ENCODE assay signal across 8 mouse cellular contexts in genomic region chr13:94710574-94711172, GRCm38 (mm10).
DNase-seq lines count a peak whose midpoint lies in the region; ATAC-seq and TF ChIP-seq lines count a peak whose summit lies in the region.

No protein-coding gene starts in this region.

- H3K4me3 ChIP-seq in kidney, embryonic 16.5 days (ENCODE audit: low read length): peak overlapping the region; percentile 39
- no peak overlapping the region for H3K4me3 ChIP-seq in kidney, adult 2 months (ENCODE audit: insufficient read depth, low read depth, low read length)
- H3K4me3 ChIP-seq in embryonic fibroblast, embryonic 13.5 days (ENCODE audit: insufficient read depth, low read length): peak overlapping the region; percentile 15; the same call in 1 of the 2 replicates
- peak overlapping the region; percentile 30 for H3K4me3 ChIP-seq in limb, embryonic 11.5 days (ENCODE audit: low read depth, low read length)
- H3K4me3 ChIP-seq in neural tube, embryonic 14.5 days (ENCODE audit: low read depth, low read length): 0 out of 2 replicates have a peak overlapping the region, but pooled peaks have one; percentile 8

- H3K27ac ChIP-seq in kidney, embryonic 16.5 days (ENCODE audit: low read length): no peak overlapping the region
- H3K27ac ChIP-seq in kidney, adult 2 months (ENCODE audit: insufficient read depth, low read depth, low read length): no peak overlapping the region
- H3K27ac ChIP-seq in embryonic fibroblast, embryonic 13.5 days (ENCODE audit: insufficient read depth, low read length): no peak overlapping the region
- no peak overlapping the region for H3K27ac ChIP-seq in limb, embryonic 11.5 days (replicated peaks; ENCODE audit: low read depth, low read length)
- H3K27ac ChIP-seq in neural tube, embryonic 14.5 days (ENCODE audit: low read depth, low read length): no peak overlapping the region

- no peak for DNase-seq in kidney, adult 2 months
- DNase-seq in limb, embryonic 11.5 days (ENCODE audit: low spot score): peak; percentile 65
- no peak for DNase-seq in cerebellum, postnatal 36 days
- DNase-seq in urinary bladder, adult 2 months (ENCODE audit: low spot score): no peak
- no peak for DNase-seq in layer of hippocampus, adult 11-12 months (ENCODE audit: low spot score)

- peak overlapping the region; percentile 53 for H3K4me2 ChIP-seq in kidney, embryonic 16.5 days (replicated peaks; ENCODE audit: low read depth, low read length)
- peak overlapping the region; percentile 70 for H3K4me2 ChIP-seq in limb, embryonic 11.5 days (ENCODE audit: low read depth, severe bottlenecking)
- H3K4me2 ChIP-seq in neural tube, embryonic 14.5 days (ENCODE audit: low read depth, low read length): peak overlapping the region; percentile 35

- no peaks in the 10 kb centered on the region for H3K36me3 ChIP-seq in kidney, embryonic 16.5 days (ENCODE audit: insufficient read depth, low read length)
- H3K36me3 ChIP-seq in kidney, adult 2 months (ENCODE audit: control insufficient read depth, insufficient read depth, low read length): no peaks in the 10 kb centered on the region
- H3K36me3 ChIP-seq in limb, embryonic 11.5 days (ENCODE audit: control insufficient read depth, insufficient read depth, low read length): no peaks in the 10 kb centered on the region
- H3K36me3 ChIP-seq in neural tube, embryonic 14.5 days (ENCODE audit: control insufficient read depth, insufficient read depth, low read length): no peaks in the 10 kb centered on the region

- TF ChIP-seq CTCF in kidney, adult 2 months (conservative IDR thresholded peaks at IDR 0.05; ENCODE audit: insufficient read depth, insufficient read length, low read depth, low read length): no peak
- TF ChIP-seq CTCF in embryonic fibroblast, embryonic 13.5 days (IDR thresholded peaks at IDR 0.05; ENCODE audit: borderline replicate concordance, insufficient read depth, low read length): no peak

- peaks cover 86% of the 10 kb centered on the region for H3K27me3 ChIP-seq in kidney, embryonic 16.5 days (ENCODE audit: insufficient read depth, low read length)
- peaks cover 4% of the 10 kb centered on the region; the same call in 1 of the 2 replicates for H3K27me3 ChIP-seq in kidney, adult 2 months (replicated peaks; ENCODE audit: control insufficient read depth, insufficient read depth, low read length)
- H3K27me3 ChIP-seq in limb, embryonic 11.5 days (ENCODE audit: control insufficient read depth, insufficient read depth, low read length): peaks cover 53% of the 10 kb centered on the region
- peaks cover 54% of the 10 kb centered on the region for H3K27me3 ChIP-seq in neural tube, embryonic 14.5 days (ENCODE audit: control insufficient read depth, insufficient read depth, low read length)

- no peak for TF ChIP-seq POLR2A in kidney, adult 2 months (IDR thresholded peaks at IDR 0.05; ENCODE audit: low read depth, low read length)
- no peak for TF ChIP-seq POLR2A in embryonic fibroblast, embryonic 13.5 days (IDR thresholded peaks at IDR 0.05; ENCODE audit: low read depth, low read length)

- H3K9ac ChIP-seq in kidney, embryonic 16.5 days (replicated peaks; ENCODE audit: low read length): no peak overlapping the region; the same call in 1 of the 2 replicates
- H3K9ac ChIP-seq in limb, embryonic 11.5 days (ENCODE audit: low read length): peak overlapping the region; percentile 43; the same call in 1 of the 2 replicates
- H3K9ac ChIP-seq in neural tube, embryonic 14.5 days (replicated peaks; ENCODE audit: low read depth, low read length): 0 out of 2 replicates have a peak overlapping the region, but pooled peaks have one; percentile 17

- ATAC-seq in kidney, embryonic 16.5 days (ENCODE audit: low FRiP score, low TSS enrichment): no peak
- ATAC-seq in limb, embryonic 11.5 days (ENCODE audit: insufficient number of reproducible peaks, low FRiP score, low TSS enrichment, low read depth): no peak
- ATAC-seq in neural tube, embryonic 14.5 days (ENCODE audit: low read depth): no peak

- H3K9me3 ChIP-seq in kidney, embryonic 16.5 days (ENCODE audit: low read length): no peaks in the 10 kb centered on the region
- no peaks in the 10 kb centered on the region for H3K9me3 ChIP-seq in limb, embryonic 11.5 days (ENCODE audit: control insufficient read depth, low read length)
- H3K9me3 ChIP-seq in neural tube, embryonic 14.5 days (ENCODE audit: control insufficient read depth, low read length): no peaks in the 10 kb centered on the region

- WGBS in kidney, embryonic 16.5 days: 1% methylated on average over 26 of the region's 26 CpGs
- 5% methylated on average over 26 of the region's 26 CpGs for WGBS in kidney, adult 2 months
- WGBS in limb, embryonic 11.5 days: under 1% methylated on average over 26 of the region's 26 CpGs
- WGBS in neural tube, embryonic 14.5 days: 1% methylated on average over 26 of the region's 26 CpGs

- peaks cover 11% of the 10 kb centered on the region for H3K4me1 ChIP-seq in kidney, embryonic 16.5 days (ENCODE audit: insufficient read depth, low read length)
- no peaks in the 10 kb centered on the region; the same call in 1 of the 2 replicates for H3K4me1 ChIP-seq in kidney, adult 2 months (ENCODE audit: control insufficient read depth, insufficient read depth, low read length)
- no peaks in the 10 kb centered on the region for H3K4me1 ChIP-seq in embryonic fibroblast, embryonic 13.5 days (ENCODE audit: control insufficient read depth, insufficient read depth, low read length)
- H3K4me1 ChIP-seq in limb, embryonic 11.5 days (ENCODE audit: control insufficient read depth, insufficient read depth, low read length): peaks cover 20% of the 10 kb centered on the region
- no peaks in the 10 kb centered on the region for H3K4me1 ChIP-seq in neural tube, embryonic 14.5 days (ENCODE audit: control insufficient read depth, insufficient read depth, low read length)
